Mouse (Mus musculus): ENCODE data around the gene Nr2c1. TPM values are rescaled to one million over a fixed set of nuclear protein-coding genes. Genes with fewer than 3 reads are reported as not detected.

The Nr2c1 gene
- polyA plus RNA-seq, 1 experiment, result 5.2 TPM

DNA sequence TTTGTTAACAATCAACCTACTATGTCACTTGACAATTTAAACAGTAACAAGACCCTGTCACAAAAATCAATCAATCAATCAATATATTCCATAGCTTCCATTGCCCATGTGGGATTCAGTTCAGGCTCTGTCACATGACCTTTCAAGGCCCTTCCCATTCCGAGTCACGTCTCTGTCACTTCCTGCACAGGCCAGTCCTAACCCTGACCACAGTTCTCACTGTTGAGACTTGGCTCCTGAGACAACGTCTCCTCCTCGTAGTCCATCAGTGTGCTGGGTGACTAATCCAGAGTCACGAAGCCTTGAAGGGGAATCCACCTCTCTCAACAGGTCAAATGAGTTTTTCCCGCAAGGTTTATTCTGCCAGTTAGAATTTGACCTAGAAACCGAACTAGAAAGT is 26.8 kb downstream of the Nr2c1 start:
- WGBS, result 78% methylated on average over 7 of the region's 7 CpGs

GRCm38 (mm10) chr10:94183199-94183598 is 35.4 kb downstream of the Nr2c1 start:
- H3K4me3 ChIP-seq (replicated peaks; ENCODE audit: extremely low read depth, low read depth, low read length), result no peak overlapping the region
- H3K4me1 ChIP-seq (ENCODE audit: control insufficient read depth, insufficient read depth, low read length), result no peaks in the 10 kb centered on the region
- TF ChIP-seq POLR2A (IDR thresholded peaks at IDR 0.05; ENCODE audit: borderline replicate concordance, extremely low read depth, low read depth, low read length) (no peak), CTCF (IDR thresholded peaks at IDR 0.05; ENCODE audit: insufficient read depth, low read length) (no peak)
- no peak for DNase-seq
- WGBS, result 48% methylated on average over 4 of the region's 4 CpGs

More for the DNA sequence above, 26.8 kb downstream of the Nr2c1 start:
- Histone ChIP-seq H3K4me1 (ENCODE audit: control insufficient read depth, insufficient read depth, low read length) (no peaks in the 10 kb centered on the region), H3K4me3 (replicated peaks; ENCODE audit: extremely low read depth, low read depth, low read length) (no peak overlapping the region)
- TF ChIP-seq POLR2A (IDR thresholded peaks at IDR 0.05; ENCODE audit: borderline replicate concordance, extremely low read depth, low read depth, low read length) (no peak), CTCF (IDR thresholded peaks at IDR 0.05; ENCODE audit: insufficient read depth, low read length) (no peak)
- DNase-seq, result no peak

- peak within 1 kb of the TSS; percentile 93 for H3K4me3 ChIP-seq (replicated peaks; ENCODE audit: extremely low read depth, low read depth, low read length)
- DNase-seq, result peak; percentile 97
- H3K4me1 ChIP-seq (ENCODE audit: control insufficient read depth, insufficient read depth, low read length), result peaks cover 7% of the 10 kb centered on the region
- peak; percentile 83; the same call in 1 of the 2 replicates for TF ChIP-seq POLR2A (IDR thresholded peaks at IDR 0.05; ENCODE audit: borderline replicate concordance, extremely low read depth, low read depth, low read length)
- peak; percentile 47 for TF ChIP-seq CTCF (IDR thresholded peaks at IDR 0.05; ENCODE audit: insufficient read depth, low read length)
- WGBS, result under 1% methylated on average over 46 of the region's 46 CpGs
Measured at GRCm38 (mm10) chr10:94198482-94199405, 50.9 kb downstream of the Nr2c1 start, which contains the start of gene Ndufa12. Ndufa12 (plus strand) TSS chr10:94198720.

DNA sequence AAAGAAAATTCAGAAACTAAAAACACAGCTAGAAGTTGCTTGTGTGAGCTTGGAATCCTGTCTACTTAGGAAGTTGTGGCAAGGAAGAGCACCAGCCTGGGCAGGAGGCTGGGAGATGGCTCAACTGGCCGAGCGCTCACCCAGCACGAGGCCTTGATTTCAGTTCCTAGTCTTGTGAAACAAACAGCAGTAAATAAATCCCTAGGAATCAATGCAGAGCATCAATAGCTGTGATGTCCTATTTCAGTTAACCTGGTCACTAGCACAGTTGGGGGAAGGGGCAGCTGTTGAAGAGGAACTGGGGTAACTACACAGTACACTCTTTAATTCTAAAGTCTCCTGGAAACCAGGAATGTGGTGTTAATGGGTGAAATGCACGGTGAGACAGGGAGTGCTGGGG is 57.1 kb downstream of the Nr2c1 start:
- no peak overlapping the region for H3K4me3 ChIP-seq (replicated peaks; ENCODE audit: extremely low read depth, low read depth, low read length)
- WGBS, result 90% methylated on average over 4 of the region's 4 CpGs
- DNase-seq, result no peak
- no peaks in the 10 kb centered on the region for H3K4me1 ChIP-seq (ENCODE audit: control insufficient read depth, insufficient read depth, low read length)
- TF ChIP-seq POLR2A (IDR thresholded peaks at IDR 0.05; ENCODE audit: borderline replicate concordance, extremely low read depth, low read depth, low read length) (no peak), CTCF (IDR thresholded peaks at IDR 0.05; ENCODE audit: insufficient read depth, low read length) (no peak)

GRCm38 (mm10) chr10:94210718-94211618 is 63.1 kb downstream of the Nr2c1 start:
- 81% methylated on average over 6 of the region's 6 CpGs for WGBS
- TF ChIP-seq POLR2A (IDR thresholded peaks at IDR 0.05; ENCODE audit: borderline replicate concordance, extremely low read depth, low read depth, low read length), result no peak
- TF ChIP-seq CTCF (IDR thresholded peaks at IDR 0.05; ENCODE audit: insufficient read depth, low read length), result no peak
- H3K4me3 ChIP-seq (replicated peaks; ENCODE audit: extremely low read depth, low read depth, low read length), result no peak overlapping the region
- no peak for DNase-seq
- no peaks in the 10 kb centered on the region for H3K4me1 ChIP-seq (ENCODE audit: control insufficient read depth, insufficient read depth, low read length)

GRCm38 (mm10) chr10:94211725-94212124 is 63.9 kb downstream of the Nr2c1 start:
- no peak overlapping the region for H3K4me3 ChIP-seq (replicated peaks; ENCODE audit: extremely low read depth, low read depth, low read length)
- 51% methylated on average over 2 of the region's 2 CpGs for WGBS
- DNase-seq, result no peak
- no peaks in the 10 kb centered on the region for H3K4me1 ChIP-seq (ENCODE audit: control insufficient read depth, insufficient read depth, low read length)
- TF ChIP-seq CTCF (IDR thresholded peaks at IDR 0.05; ENCODE audit: insufficient read depth, low read length), result no peak
- no peak for TF ChIP-seq POLR2A (IDR thresholded peaks at IDR 0.05; ENCODE audit: borderline replicate concordance, extremely low read depth, low read depth, low read length)

DNA sequence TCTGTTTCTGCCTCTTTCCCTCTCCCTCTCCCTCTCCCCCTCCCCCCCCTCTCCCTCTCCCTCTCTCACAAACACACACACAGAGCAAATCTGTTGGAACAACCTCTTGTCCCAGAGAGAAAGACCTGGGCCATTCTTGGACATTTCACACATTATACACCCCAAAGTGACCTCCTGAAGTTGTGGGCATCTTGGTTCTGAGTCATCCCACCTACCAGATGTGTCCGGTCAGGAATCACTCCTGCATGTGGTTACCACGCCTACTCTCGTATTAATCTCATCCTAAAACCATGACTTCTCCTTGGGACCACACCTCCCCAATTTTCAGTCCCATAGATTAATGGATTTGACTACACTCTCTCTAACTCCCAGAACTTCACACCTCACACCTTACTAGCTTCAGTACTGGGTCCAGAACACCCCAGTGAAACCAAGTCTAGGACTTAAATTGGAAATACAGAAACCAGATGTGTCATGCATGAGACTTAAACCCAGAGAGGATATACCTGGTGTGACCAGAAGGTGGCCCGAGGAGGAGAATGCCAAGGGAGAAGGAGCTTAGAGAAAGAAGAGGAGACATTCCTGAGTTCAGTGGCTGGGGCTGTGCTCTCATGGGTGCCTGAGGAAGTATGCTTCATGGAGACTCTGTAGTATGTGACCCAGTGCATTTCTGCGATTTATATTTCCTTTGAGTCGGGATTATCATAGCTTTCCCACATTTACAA is 77.4 kb downstream of the Nr2c1 start:
- Histone ChIP-seq H3K4me3 (replicated peaks; ENCODE audit: extremely low read depth, low read depth, low read length) (no peak overlapping the region), H3K4me1 (ENCODE audit: control insufficient read depth, insufficient read depth, low read length) (no peaks in the 10 kb centered on the region)
- 78% methylated on average over 6 of the region's 6 CpGs for WGBS
- DNase-seq, result no peak
- no peak for TF ChIP-seq POLR2A (IDR thresholded peaks at IDR 0.05; ENCODE audit: borderline replicate concordance, extremely low read depth, low read depth, low read length)
- TF ChIP-seq CTCF (IDR thresholded peaks at IDR 0.05; ENCODE audit: insufficient read depth, low read length), result no peak

GRCm38 (mm10) chr10:94230172-94230981 is 82.6 kb downstream of the Nr2c1 start:
- H3K4me1 ChIP-seq (ENCODE audit: control insufficient read depth, insufficient read depth, low read length), result no peaks in the 10 kb centered on the region
- no peak for DNase-seq
- TF ChIP-seq POLR2A (IDR thresholded peaks at IDR 0.05; ENCODE audit: borderline replicate concordance, extremely low read depth, low read depth, low read length) (no peak), CTCF (IDR thresholded peaks at IDR 0.05; ENCODE audit: insufficient read depth, low read length) (no peak)
- H3K4me3 ChIP-seq (replicated peaks; ENCODE audit: extremely low read depth, low read depth, low read length), result no peak overlapping the region
- WGBS, result 67% methylated on average over 19 of the region's 19 CpGs

All from lung, adult 2 months (tissue).